Mouse (Mus musculus) brain, embryonic 14.5 days (tissue): ENCODE data around the gene Casd1. TPM values are rescaled to one million over a fixed set of nuclear protein-coding genes. Genes with fewer than 3 reads are reported as not detected.
"Not testable (repeated sequence)": the region's sequence is repeated elsewhere in the genome, so short reads cannot be mapped to it uniquely, and the experiment has no call there.

Experiments
- DNase-seq: peaks from one replicate; pipeline ENCODE4 v3.0.0-alpha.2; 2011; ENCODE audit warnings: low read depth
- CTCF ChIP-seq: fragments of 200-500 bp; IDR thresholded peaks from 2 replicates; pipeline ENCODE4 v1.5.1; 2012; ENCODE audit warnings: inconsistent platforms, mild to moderate bottlenecking, moderate library complexity, borderline replicate concordance; ENCODE audit not compliant: insufficient read depth, insufficient read length; ENCODE audit errors: extremely low read depth
- POLR2A ChIP-seq: fragments of 200-500 bp; IDR thresholded peaks from 2 replicates; pipeline ENCODE4 v1.6.1; 2012; ENCODE audit warnings: mild to moderate bottlenecking, inconsistent platforms, borderline replicate concordance; ENCODE audit not compliant: poor library complexity, insufficient read depth, insufficient read length, severe bottlenecking; ENCODE audit errors: extremely low read depth
- polyA plus RNA-seq: library from polyadenylated mRNA; depleted of rRNA; stranded (reverse); fragments of >200 nt; gene quantifications from 2 replicates; pipeline ENCODE4 v1.2.3, GENCODE M21; 2012

The Casd1 gene
- polyA plus RNA-seq, 1 experiment, result 51.4 TPM

- TF ChIP-seq POLR2A (no peak), CTCF (no peak)
- peak; percentile 9 for DNase-seq
Measured at GRCm38 (mm10) chr6:4631464-4631863, 30.8 kb downstream of the Casd1 start.

- peak; percentile 65 for DNase-seq
- TF ChIP-seq POLR2A, result no peak
- no peak for TF ChIP-seq CTCF
Measured at GRCm38 (mm10) chr6:4633189-4633588, 32.5 kb downstream of the Casd1 start.

GRCm38 (mm10) chr6:4634804-4635203, 34.2 kb downstream of the Casd1 start:
- DNase-seq, result no peak
- TF ChIP-seq CTCF, result no peak
- TF ChIP-seq POLR2A, result no peak

GRCm38 (mm10) chr6:4642068-4642467, 41.4 kb downstream of the Casd1 start:
- DNase-seq, result no peak
- TF ChIP-seq POLR2A, result no peak
- TF ChIP-seq CTCF, result no peak

GRCm38 (mm10) chr6:4647351-4647750, 46.7 kb downstream of the Casd1 start:
- DNase-seq, result no peak
- TF ChIP-seq POLR2A (no peak), CTCF (no peak)

- DNase-seq, result peak; percentile 57
- TF ChIP-seq POLR2A (no peak), CTCF (no peak)
Measured at GRCm38 (mm10) chr6:4652596-4653134, 52.0 kb downstream of the Casd1 start.

- not testable (repeated sequence) for DNase-seq
Measured at GRCm38 (mm10) chr6:4653741-4654140, 53.1 kb downstream of the Casd1 start.

GRCm38 (mm10) chr6:4655466-4655865, 54.8 kb downstream of the Casd1 start:
- no peak for DNase-seq
- no peak for TF ChIP-seq CTCF
- TF ChIP-seq POLR2A, result no peak

- no peak for TF ChIP-seq POLR2A
- no peak for TF ChIP-seq CTCF
- DNase-seq, result no peak
Measured at GRCm38 (mm10) chr6:4655924-4656323, 55.3 kb downstream of the Casd1 start.

GRCm38 (mm10) chr6:4658861-4659260, 58.2 kb downstream of the Casd1 start:
- DNase-seq, result no peak
- TF ChIP-seq POLR2A, result no peak
- TF ChIP-seq CTCF, result no peak

- no peak for DNase-seq
- TF ChIP-seq POLR2A, result no peak
- TF ChIP-seq CTCF, result no peak
Measured at GRCm38 (mm10) chr6:4663516-4663915, 62.9 kb downstream of the Casd1 start.

- TF ChIP-seq POLR2A, result no peak
- TF ChIP-seq CTCF, result no peak
- DNase-seq, result no peak
Measured at GRCm38 (mm10) chr6:4664313-4664712, 63.7 kb downstream of the Casd1 start.

- TF ChIP-seq CTCF, result no peak
- TF ChIP-seq POLR2A, result no peak
- DNase-seq, result no peak
Measured at GRCm38 (mm10) chr6:4665154-4665553, 64.5 kb downstream of the Casd1 start.
